In genomic region chr12:110495260-110495659, GRCm38 (mm10) we compare ENCODE assay signal across 24 mouse cellular contexts. TPM values are rescaled to one million over a fixed set of nuclear protein-coding genes. Genes with fewer than 3 reads are reported as not detected.
DNase-seq lines count a peak whose midpoint lies in the region; ATAC-seq lines count a peak whose summit lies in the region.
"Had no signal": no experiment of that assay in that cellular context is flagged by ENCODE, and none has a peak within 500 bp of the region (broad histone marks: within the 10 kb centered on the region; RNA-seq: fewer than 3 reads in every experiment).

No protein-coding gene starts in this region.

- peak; percentile 88 for DNase-seq in heart, adult 11 months
- no peak for DNase-seq in heart, postnatal 10 days
- peak; percentile 63 for DNase-seq in induced T-regulatory cell, adult 2 months (ENCODE audit: low read depth)
- no peak for DNase-seq in forebrain, embryonic 11.5 days (ENCODE audit: low spot score)
- DNase-seq: adrenal gland, adult 8-10 months; adrenal gland, postnatal 36 days; B cell, adult 2 months; cerebellum, adult 18-20 months; cerebellum, adult 9-10 months; cerebellum, postnatal 14 days; forebrain, postnatal 0 days; gastrocnemius, adult 2 months; gastrocnemius, postnatal 14 days; heart, adult 18-20 months; heart, postnatal 14 days; heart, postnatal 4 days; kidney, adult 2 months had no signal

- intact Hi-C loops in heart, postnatal 10 days (cut with DNase I), result no loop called here

- H3K4me3 ChIP-seq in heart, embryonic 11.5 days (ENCODE audit: low read depth, low read length), result no peak overlapping the region
- H3K4me3 ChIP-seq in heart, embryonic 16.5 days (ENCODE audit: low read length), result no peak overlapping the region
- no peak overlapping the region for H3K4me3 ChIP-seq in forebrain, embryonic 11.5 days (ENCODE audit: low read depth, low read length)
- H3K4me3 ChIP-seq: forebrain, embryonic 10.5 days; gastrocnemius, adult 2 months had no signal

- H3K9ac ChIP-seq in heart, embryonic 11.5 days (ENCODE audit: low read depth, low read length), result no peak overlapping the region
- no peak overlapping the region for H3K9ac ChIP-seq in heart, embryonic 16.5 days (ENCODE audit: low read length)
- no peak overlapping the region for H3K9ac ChIP-seq in forebrain, embryonic 11.5 days (ENCODE audit: low read length)
- H3K9ac ChIP-seq: forebrain, postnatal 0 days; hindbrain, embryonic 14.5 days had no signal

- H3K9me3 ChIP-seq in heart, embryonic 11.5 days (replicated peaks; ENCODE audit: control insufficient read depth, low read length), result no peaks in the 10 kb centered on the region
- no peaks in the 10 kb centered on the region for H3K9me3 ChIP-seq in heart, embryonic 16.5 days (replicated peaks; ENCODE audit: control insufficient read depth, low read length)
- H3K9me3 ChIP-seq in forebrain, embryonic 11.5 days (ENCODE audit: control insufficient read depth, low read length), result no peaks in the 10 kb centered on the region
- H3K9me3 ChIP-seq: forebrain, embryonic 10.5 days had no signal

- no peak overlapping the region for H3K27ac ChIP-seq in heart, embryonic 11.5 days (ENCODE audit: low read depth, low read length)
- peak overlapping the region; percentile 35; the same call in 1 of the 2 replicates for H3K27ac ChIP-seq in heart, embryonic 16.5 days (ENCODE audit: low read length)
- no peak overlapping the region for H3K27ac ChIP-seq in forebrain, embryonic 11.5 days (ENCODE audit: low read depth, low read length)
- H3K27ac ChIP-seq: forebrain, embryonic 10.5 days; gastrocnemius, adult 2 months; hindbrain, embryonic 14.5 days; hindbrain, postnatal 0 days had no signal

- no peaks in the 10 kb centered on the region for H3K27me3 ChIP-seq in heart, embryonic 11.5 days (ENCODE audit: control insufficient read depth, insufficient read depth, low read length)
- H3K27me3 ChIP-seq in heart, embryonic 16.5 days (ENCODE audit: control insufficient read depth, insufficient read depth, low read length), result no peaks in the 10 kb centered on the region
- no peaks in the 10 kb centered on the region for H3K27me3 ChIP-seq in forebrain, embryonic 11.5 days (ENCODE audit: control insufficient read depth, insufficient read depth, low read length)

- no peak for ATAC-seq in heart, embryonic 11.5 days (replicated peaks; ENCODE audit: insufficient number of reproducible peaks, low FRiP score, low TSS enrichment)
- ATAC-seq in heart, embryonic 16.5 days (replicated peaks; ENCODE audit: extremely low read depth, insufficient read depth, low FRiP score), result no peak
- no peak for ATAC-seq in forebrain, embryonic 11.5 days (replicated peaks; ENCODE audit: low FRiP score)
- ATAC-seq: forebrain, embryonic 14.5 days; forebrain, postnatal 0 days; hindbrain, postnatal 0 days; intestine, postnatal 0 days had no signal

- WGBS in heart, embryonic 11.5 days (ENCODE audit: insufficient replicate concordance), result 93% methylated on average over 8 of the region's 8 CpGs
- WGBS in heart, embryonic 16.5 days, result 95% methylated on average over 8 of the region's 8 CpGs
- 95% methylated on average over 8 of the region's 8 CpGs for WGBS in forebrain, embryonic 11.5 days

- 0 out of 2 replicates have a peak, but pooled peaks cover 2% of the 10 kb centered on the region for H3K36me3 ChIP-seq in heart, embryonic 11.5 days (ENCODE audit: control insufficient read depth, insufficient read depth, low read length)
- H3K36me3 ChIP-seq in heart, embryonic 16.5 days (ENCODE audit: control insufficient read depth, insufficient read depth), result peaks cover 3% of the 10 kb centered on the region
- no peaks in the 10 kb centered on the region for H3K36me3 ChIP-seq in forebrain, embryonic 11.5 days (ENCODE audit: control insufficient read depth, insufficient read depth, low read length)

- H3K4me1 ChIP-seq in heart, embryonic 11.5 days (ENCODE audit: control insufficient read depth, insufficient read depth, low read length), result peaks cover 41% of the 10 kb centered on the region
- peaks cover 54% of the 10 kb centered on the region for H3K4me1 ChIP-seq in heart, embryonic 16.5 days (ENCODE audit: control insufficient read depth, insufficient read depth, low read length)
- H3K4me1 ChIP-seq in forebrain, embryonic 11.5 days (replicated peaks; ENCODE audit: control insufficient read depth, insufficient read depth, low read length), result peaks cover 4% of the 10 kb centered on the region; the same call in 1 of the 2 replicates

- H3K4me2 ChIP-seq in heart, embryonic 11.5 days, result no peak overlapping the region
- H3K4me2 ChIP-seq in heart, embryonic 16.5 days (ENCODE audit: low read depth, low read length), result no peak overlapping the region
- no peak overlapping the region for H3K4me2 ChIP-seq in forebrain, embryonic 11.5 days (ENCODE audit: low read depth, low read length, severe bottlenecking)
- H3K4me2 ChIP-seq: hindbrain, embryonic 14.5 days had no signal

RNA-seq across cellular contexts. Expression of gene Ppp2r5c, which starts 48.3 kb away (rescaled TPM):
- 137 and 139 TPM in 2 replicates for polyA plus RNA-seq in heart, embryonic 11.5 days (2014; fragmentation: Nextera tagmentation; extraction: Ambion mirVana)
- polyA plus RNA-seq in heart, embryonic 16.5 days (2015; fragmentation: Nextera tagmentation; extraction: Ambion mirVana), result 130 and 132 TPM in 2 replicates
- total RNA-seq in heart, postnatal 10 days (2021), result 100 to 1,000 TPM; 112 to 124 TPM
- 163 TPM in 2 replicates for polyA plus RNA-seq in forebrain, embryonic 11.5 days (2014; fragmentation: Nextera tagmentation; extraction: Ambion mirVana)

Comparison
In these comparisons a context has a peak if more than half of its experiments do, and no peak if none do; other contexts are left out.
1. DNase-seq: peak in heart, adult 11 months (single experiment) and induced T-regulatory cell, adult 2 months (single experiment); none in heart, postnatal 10 days (0 of 2) and forebrain, embryonic 11.5 days (single experiment).